26 mouse cellular contexts compared by ENCODE assay signal in genomic region chr6:107010785-107011184, GRCm38 (mm10).
A peak's percentile ranks its signal among the peaks of the same experiment; 100 is the strongest.
DNase-seq lines count a peak whose midpoint lies in the region; ATAC-seq and TF ChIP-seq lines count a peak whose summit lies in the region.
"Had no signal": no experiment of that assay in that cellular context is flagged by ENCODE, and none has a peak within 500 bp of the region (broad histone marks: within the 10 kb centered on the region; RNA-seq: fewer than 3 reads in every experiment).

No protein-coding gene starts in this region.

- H3K27me3 ChIP-seq in embryonic facial prominence, embryonic 11.5 days (ENCODE audit: control insufficient read depth, insufficient read depth, low read length), result no peaks in the 10 kb centered on the region
- H3K27me3 ChIP-seq in hindbrain, embryonic 13.5 days, result no peaks in the 10 kb centered on the region
- no peaks in the 10 kb centered on the region for H3K27me3 ChIP-seq in midbrain, embryonic 15.5 days (replicated peaks)
- H3K27me3 ChIP-seq: CH12.LX; embryonic facial prominence, embryonic 13.5 days; hindbrain, embryonic 15.5 days; megakaryocyte, embryonic 14.5 days had no signal

- 0 out of 2 replicates have a peak, but pooled peaks have one; percentile 59 for ATAC-seq in embryonic facial prominence, embryonic 11.5 days (replicated peaks; ENCODE audit: insufficient number of reproducible peaks, low FRiP score, low TSS enrichment, low read depth)
- peak; percentile 63; the same call in 1 of the 2 replicates for ATAC-seq in hindbrain, embryonic 13.5 days (ENCODE audit: low FRiP score)
- ATAC-seq in midbrain, embryonic 15.5 days (replicated peaks), result peak; percentile 71; the same call in 1 of the 2 replicates
- ATAC-seq: liver, postnatal 0 days had no signal

- H3K36me3 ChIP-seq in embryonic facial prominence, embryonic 11.5 days (replicated peaks; ENCODE audit: control insufficient read depth, insufficient read depth, low read depth, low read length), result no peaks in the 10 kb centered on the region
- H3K36me3 ChIP-seq in hindbrain, embryonic 13.5 days, result no peaks in the 10 kb centered on the region
- no peaks in the 10 kb centered on the region for H3K36me3 ChIP-seq in midbrain, embryonic 15.5 days (replicated peaks)
- H3K36me3 ChIP-seq: embryonic facial prominence, embryonic 13.5 days; hindbrain, embryonic 15.5 days; limb, embryonic 10.5 days had no signal

- H3K4me1 ChIP-seq in embryonic facial prominence, embryonic 11.5 days (ENCODE audit: control insufficient read depth, insufficient read depth, low read length), result no peaks in the 10 kb centered on the region
- peaks cover 27% of the 10 kb centered on the region for H3K4me1 ChIP-seq in hindbrain, embryonic 13.5 days (replicated peaks)
- peaks cover 17% of the 10 kb centered on the region for H3K4me1 ChIP-seq in midbrain, embryonic 15.5 days
- H3K4me1 ChIP-seq: embryonic facial prominence, embryonic 13.5 days; megakaryocyte, embryonic 14.5 days had no signal

- H3K27ac ChIP-seq in layer of hippocampus, adult 2 months, result peak overlapping the region; percentile 37; the same call in 1 of the 2 replicates
- H3K27ac ChIP-seq in embryonic facial prominence, embryonic 11.5 days (replicated peaks; ENCODE audit: low read depth, low read length), result no peak overlapping the region
- peak overlapping the region; percentile 53 for H3K27ac ChIP-seq in hindbrain, embryonic 13.5 days
- H3K27ac ChIP-seq in midbrain, embryonic 15.5 days, result no peak overlapping the region
- H3K27ac ChIP-seq: embryonic facial prominence, embryonic 13.5 days; hindbrain, embryonic 15.5 days; left cerebral cortex, adult 2 months; limb, embryonic 10.5 days had no signal

- H3K4me3 ChIP-seq in layer of hippocampus, adult 2 months, result no peak overlapping the region
- H3K4me3 ChIP-seq in embryonic facial prominence, embryonic 11.5 days (ENCODE audit: low read depth, low read length), result no peak overlapping the region
- H3K4me3 ChIP-seq in hindbrain, embryonic 13.5 days, result no peak overlapping the region
- no peak overlapping the region for H3K4me3 ChIP-seq in midbrain, embryonic 15.5 days
- H3K4me3 ChIP-seq: embryonic facial prominence, embryonic 13.5 days; hindbrain, embryonic 15.5 days; left cerebral cortex, adult 2 months; limb, embryonic 10.5 days; megakaryocyte, embryonic 14.5 days had no signal

- TF ChIP-seq CTCF in layer of hippocampus, adult 2 months (conservative IDR thresholded peaks at IDR 0.05), result no peak

- H3K4me2 ChIP-seq in embryonic facial prominence, embryonic 11.5 days (ENCODE audit: low read depth, low read length), result no peak overlapping the region
- no peak overlapping the region for H3K4me2 ChIP-seq in hindbrain, embryonic 13.5 days
- no peak overlapping the region for H3K4me2 ChIP-seq in midbrain, embryonic 15.5 days
- H3K4me2 ChIP-seq: embryonic facial prominence, embryonic 13.5 days; hindbrain, embryonic 15.5 days had no signal

- H3K9ac ChIP-seq in embryonic facial prominence, embryonic 11.5 days (replicated peaks; ENCODE audit: low read length), result no peak overlapping the region
- H3K9ac ChIP-seq in hindbrain, embryonic 13.5 days, result no peak overlapping the region
- H3K9ac ChIP-seq in midbrain, embryonic 15.5 days, result no peak overlapping the region
- H3K9ac ChIP-seq: embryonic facial prominence, embryonic 13.5 days; hindbrain, embryonic 15.5 days; liver, postnatal 0 days had no signal

- no peaks in the 10 kb centered on the region for H3K9me3 ChIP-seq in embryonic facial prominence, embryonic 11.5 days (replicated peaks; ENCODE audit: control insufficient read depth, low read length)
- no peaks in the 10 kb centered on the region for H3K9me3 ChIP-seq in hindbrain, embryonic 13.5 days
- H3K9me3 ChIP-seq in midbrain, embryonic 15.5 days, result no peaks in the 10 kb centered on the region
- H3K9me3 ChIP-seq: embryonic facial prominence, embryonic 13.5 days; hindbrain, embryonic 15.5 days; limb, embryonic 10.5 days; megakaryocyte, embryonic 14.5 days had no signal

- 44% methylated on average over 4 of the region's 4 CpGs for WGBS in embryonic facial prominence, embryonic 11.5 days
- WGBS in hindbrain, embryonic 13.5 days, result 34% methylated on average over 4 of the region's 4 CpGs
- 43% methylated on average over 4 of the region's 4 CpGs for WGBS in midbrain, embryonic 15.5 days

- DNase-seq in layer of hippocampus, adult 2 months (ENCODE audit: low spot score in 2 of 2), result no peak
- no peak for DNase-seq in layer of hippocampus, postnatal 25 days (ENCODE audit: extremely low spot score in 1 of 2, low spot score in 1 of 2)
- peak; percentile 43 for DNase-seq in embryonic facial prominence, embryonic 11.5 days (ENCODE audit: low spot score)
- no peak for DNase-seq in thymus, postnatal 25 days
- DNase-seq in heart, adult 8-10 months (ENCODE audit: low spot score), result no peak
- DNase-seq in kidney, postnatal 36 days, result no peak
- DNase-seq: adrenal gland, postnatal 25 days; cerebellum, adult 18-20 months; cerebellum, postnatal 36 days; gastrocnemius, postnatal 14 days; heart, adult 18-20 months; kidney, adult 11 months; kidney, postnatal 10 days; liver, postnatal 0 days; lung, postnatal 14 days; right cerebral cortex, postnatal 14 days; spleen, adult 18-20 months; thymus, postnatal 36 days had no signal

Comparison
In these comparisons a context has a peak if more than half of its experiments do, and no peak if none do; other contexts are left out.
1. H3K27ac ChIP-seq: peak in layer of hippocampus, adult 2 months (single experiment) and hindbrain, embryonic 13.5 days (single experiment); none in embryonic facial prominence, embryonic 11.5 days (single experiment) and midbrain, embryonic 15.5 days (single experiment).
2. Peak in every context shown above with its lines, with median percentiles within 50 percentile points of each other: ATAC-seq.